Mouse (Mus musculus) stomach, embryonic 16.5 days (tissue): Measurements from ENCODE around the gene Sptbn4. TPM values are rescaled to one million over a fixed set of nuclear protein-coding genes. Genes with fewer than 3 reads are reported as not detected.

Experiments
- ATAC-seq: fragments of 200-750 bp; cut with Nextera tagmentation; 2 replicates; pipeline ENCODE4 v1.8.0; 2017; ENCODE audit warnings: moderate number of reproducible peaks, moderate TSS enrichment; ENCODE audit not compliant: insufficient read depth, low FRiP score
- H3K27ac ChIP-seq: fragments of 300-500 bp; sonication (generic); 2 replicates; pipeline ENCODE4 v1.5.1; 2014; ENCODE audit warnings: low read length
- H3K27me3 ChIP-seq: fragments of 300-500 bp; sonication (generic); 2 replicates; pipeline ENCODE4 v1.6.1; 2014; ENCODE audit warnings: low read length, control low read depth, mixed read lengths; ENCODE audit not compliant: control insufficient read depth, insufficient read depth
- H3K36me3 ChIP-seq: fragments of 300-500 bp; sonication (generic); 2 replicates; pipeline ENCODE4 v1.6.1; 2014; ENCODE audit warnings: low read length; ENCODE audit not compliant: control insufficient read depth, insufficient read depth
- H3K4me1 ChIP-seq: fragments of 300-500 bp; sonication (generic); 2 replicates; pipeline ENCODE4 v1.6.1; 2014; ENCODE audit warnings: low read length, control low read depth, mixed read lengths; ENCODE audit not compliant: control insufficient read depth, insufficient read depth
- H3K4me2 ChIP-seq: fragments of 300-500 bp; sonication (generic); 2 replicates; pipeline ENCODE4 v1.6.1; 2014; ENCODE audit warnings: low read depth, low read length, mixed read lengths
- H3K4me3 ChIP-seq: fragments of 300-500 bp; sonication (generic); replicated peaks from 2 replicates; pipeline ENCODE4 v1.5.1; 2014; ENCODE audit warnings: mild to moderate bottlenecking, low read length
- H3K9ac ChIP-seq: fragments of 300-500 bp; sonication (generic); 2 replicates; pipeline ENCODE4 v1.6.1; 2014; ENCODE audit warnings: low read length
- H3K9me3 ChIP-seq: fragments of 300-500 bp; sonication (generic); replicated peaks from 2 replicates; pipeline ENCODE4 v1.6.1; 2016; ENCODE audit warnings: low read length, control low read depth; ENCODE audit not compliant: control insufficient read depth
- WGBS: fragments of 180-500 bp; shearing (Covaris S2); extraction: QIAGEN DNeasy Blood & Tissue Kit; methylation state at CpG from one replicate; pipeline ENCODE4 v1.1.7; 2014; 5-methylcytosine and 5-hydroxymethylcytosine counted together
- polyA plus RNA-seq: library from polyadenylated mRNA; unstranded; fragments of >200 nt; fragmentation: Nextera tagmentation; extraction: Ambion mirVana; gene quantifications from 2 replicates; pipeline ENCODE4 v1.2.1, GENCODE M21; 2015

The Sptbn4 gene
- polyA plus RNA-seq, 1 experiment from 2014 or later, result 0.50 TPM

GRCm38 (mm10) chr7:27326101-27326880, 121.2 kb downstream of the Sptbn4 start:
- peak overlapping the region; percentile 32; the same call in 1 of the 2 replicates for H3K4me3 ChIP-seq
- H3K4me2 ChIP-seq, result peak overlapping the region; percentile 48
- peaks cover 5% of the 10 kb centered on the region for H3K27me3 ChIP-seq
- ATAC-seq, result no peak
- H3K9me3 ChIP-seq, result no peaks in the 10 kb centered on the region
- 52% methylated on average over 34 of the region's 34 CpGs for WGBS
- peak overlapping the region; percentile 19; the same call in 1 of the 2 replicates for H3K27ac ChIP-seq
- peaks cover 24% of the 10 kb centered on the region for H3K4me1 ChIP-seq
- H3K36me3 ChIP-seq, result peaks cover 17% of the 10 kb centered on the region
- peak overlapping the region; percentile 48; the same call in 1 of the 2 replicates for H3K9ac ChIP-seq

GRCm38 (mm10) chr7:27325697-27326096, 121.8 kb downstream of the Sptbn4 start:
- Histone ChIP-seq H3K4me2 (peak overlapping the region; percentile 48), H3K27ac (peak overlapping the region; percentile 19; the same call in 1 of the 2 replicates), H3K9me3 (no peaks in the 10 kb centered on the region), H3K4me3 (peak overlapping the region; percentile 32), H3K4me1 (peaks cover 24% of the 10 kb centered on the region), H3K27me3 (peaks cover 5% of the 10 kb centered on the region), H3K9ac (peak overlapping the region; percentile 48; the same call in 1 of the 2 replicates), H3K36me3 (peaks cover 17% of the 10 kb centered on the region)
- ATAC-seq, result peak; percentile 59
- 22% methylated on average over 24 of the region's 24 CpGs for WGBS

DNA sequence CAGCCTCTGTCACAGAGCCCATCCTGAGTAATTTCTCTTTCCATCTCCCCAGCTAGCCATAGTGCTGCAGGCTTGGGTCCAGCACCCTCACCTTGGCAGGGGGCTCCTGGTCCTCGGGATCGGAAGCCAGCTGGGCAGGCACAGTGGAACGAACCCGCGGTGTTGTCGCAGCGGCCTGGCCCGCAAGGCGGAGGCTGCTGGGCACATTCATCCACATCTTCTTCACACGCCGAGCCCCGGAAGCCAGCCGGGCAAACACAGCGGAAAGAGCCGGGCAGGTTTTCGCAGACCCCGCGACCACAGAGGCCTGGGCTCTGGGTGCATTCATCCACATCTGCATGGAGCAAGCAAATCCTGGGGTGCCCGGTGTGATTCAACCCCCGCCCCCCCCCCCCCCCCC, 122.6 kb downstream of the Sptbn4 start:
- Histone ChIP-seq H3K9ac (no peak overlapping the region), H3K36me3 (peaks cover 17% of the 10 kb centered on the region), H3K9me3 (no peaks in the 10 kb centered on the region), H3K27me3 (peaks cover 5% of the 10 kb centered on the region), H3K4me2 (no peak overlapping the region), H3K27ac (no peak overlapping the region), H3K4me1 (peaks cover 18% of the 10 kb centered on the region), H3K4me3 (no peak overlapping the region)
- 58% methylated on average over 20 of the region's 20 CpGs for WGBS
- ATAC-seq, result no peak

- no peak overlapping the region for H3K27ac ChIP-seq
- 0 out of 2 replicates have a peak, but pooled peaks cover 5% of the 10 kb centered on the region for H3K27me3 ChIP-seq
- no peak overlapping the region for H3K9ac ChIP-seq
- H3K36me3 ChIP-seq, result peaks cover 17% of the 10 kb centered on the region
- WGBS, result 93% methylated on average over 11 of the region's 11 CpGs
- H3K9me3 ChIP-seq, result no peaks in the 10 kb centered on the region
- no peak overlapping the region for H3K4me2 ChIP-seq
- H3K4me1 ChIP-seq, result peaks cover 10% of the 10 kb centered on the region
- ATAC-seq, result no peak
- H3K4me3 ChIP-seq, result no peak overlapping the region
Observed at GRCm38 (mm10) chr7:27324161-27324560, 123.3 kb downstream of the Sptbn4 start.

DNA sequence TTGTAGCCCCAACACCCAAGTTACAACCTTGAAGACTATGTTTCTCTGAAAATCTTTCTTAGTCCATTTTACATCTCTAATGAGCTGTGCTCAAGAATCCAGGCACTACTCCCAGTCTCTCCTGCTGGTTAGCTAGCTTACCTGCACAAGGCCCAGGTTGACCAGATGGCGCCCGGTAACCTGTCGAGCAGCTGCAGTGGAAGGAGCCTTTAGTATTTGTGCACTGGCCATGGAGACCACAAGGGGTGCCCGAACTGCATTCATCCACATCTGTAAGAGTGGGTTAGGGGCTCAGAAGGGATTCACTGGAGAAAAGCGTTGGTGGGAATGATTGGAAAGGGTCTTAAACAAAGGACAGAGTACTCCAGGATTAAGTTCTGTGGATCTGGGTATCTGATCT, 124.5 kb downstream of the Sptbn4 start:
- ATAC-seq, result no peak
- no peak overlapping the region for H3K9ac ChIP-seq
- no peak overlapping the region for H3K4me2 ChIP-seq
- peaks cover 17% of the 10 kb centered on the region for H3K36me3 ChIP-seq
- no peak overlapping the region for H3K27ac ChIP-seq
- H3K27me3 ChIP-seq, result 0 out of 2 replicates have a peak, but pooled peaks cover 5% of the 10 kb centered on the region
- peaks cover 6% of the 10 kb centered on the region for H3K4me1 ChIP-seq
- 92% methylated on average over 5 of the region's 5 CpGs for WGBS
- no peaks in the 10 kb centered on the region for H3K9me3 ChIP-seq
- no peak overlapping the region for H3K4me3 ChIP-seq

DNA sequence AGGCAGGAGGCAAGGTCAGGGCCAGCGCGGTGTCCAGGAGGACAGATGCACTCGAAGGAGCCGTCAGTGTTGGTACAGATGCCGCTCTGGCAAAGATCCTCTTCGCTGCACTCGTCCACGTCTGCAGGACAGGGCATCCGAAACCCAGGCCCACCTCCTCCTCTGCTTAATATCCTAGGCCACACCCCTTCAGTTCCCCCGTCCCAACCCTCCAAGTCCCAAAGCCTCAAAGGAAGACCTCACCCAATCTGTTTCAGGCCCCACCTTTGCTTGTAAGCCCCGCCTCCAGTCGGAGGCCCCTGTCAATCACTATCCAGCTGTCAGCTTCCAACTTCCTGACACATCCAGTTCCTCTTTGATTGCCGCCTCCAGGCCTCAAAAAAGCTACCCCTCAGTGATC, 125.2 kb downstream of the Sptbn4 start:
- ATAC-seq, result no peak
- peaks cover 6% of the 10 kb centered on the region for H3K4me1 ChIP-seq
- H3K27ac ChIP-seq, result no peak overlapping the region
- H3K9me3 ChIP-seq, result no peaks in the 10 kb centered on the region
- no peak overlapping the region for H3K4me3 ChIP-seq
- H3K27me3 ChIP-seq, result 0 out of 2 replicates have a peak, but pooled peaks cover 5% of the 10 kb centered on the region
- no peak overlapping the region for H3K9ac ChIP-seq
- 32% methylated on average over 13 of the region's 13 CpGs for WGBS
- H3K36me3 ChIP-seq, result peaks cover 14% of the 10 kb centered on the region
- H3K4me2 ChIP-seq, result no peak overlapping the region

GRCm38 (mm10) chr7:27319411-27319810, 128.1 kb downstream of the Sptbn4 start:
- Histone ChIP-seq H3K9ac (no peak overlapping the region), H3K36me3 (peaks cover 10% of the 10 kb centered on the region), H3K4me3 (no peak overlapping the region), H3K27me3 (no peaks in the 10 kb centered on the region), H3K4me2 (no peak overlapping the region), H3K4me1 (no peaks in the 10 kb centered on the region), H3K27ac (no peak overlapping the region), H3K9me3 (peaks cover 2% of the 10 kb centered on the region)
- no peak for ATAC-seq
- 90% methylated on average over 22 of the region's 22 CpGs for WGBS

DNA sequence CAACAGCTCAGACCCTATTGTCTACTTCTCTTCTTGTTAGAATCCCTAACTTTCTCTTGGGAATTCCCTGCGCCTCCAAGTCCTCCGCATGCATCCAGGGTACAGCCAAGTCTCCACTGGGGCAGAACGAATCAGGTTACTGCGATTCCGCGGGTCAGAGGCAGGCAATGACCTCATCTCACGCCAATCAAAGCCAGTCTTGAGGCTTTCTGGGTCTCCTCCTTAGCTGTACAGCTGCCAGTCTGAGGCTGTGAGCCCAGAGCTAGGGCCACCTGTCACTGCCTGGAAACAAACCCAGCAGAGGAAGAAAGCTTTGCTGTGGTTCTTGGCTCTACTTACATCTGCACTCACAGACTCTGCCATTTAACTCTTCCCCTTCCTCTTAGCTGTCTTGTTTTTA, 131.5 kb downstream of the Sptbn4 start:
- Histone ChIP-seq H3K4me3 (no peak overlapping the region), H3K27me3 (no peaks in the 10 kb centered on the region), H3K9me3 (peaks cover 12% of the 10 kb centered on the region), H3K36me3 (peaks cover 20% of the 10 kb centered on the region), H3K9ac (no peak overlapping the region), H3K4me2 (no peak overlapping the region), H3K27ac (no peak overlapping the region), H3K4me1 (0 out of 2 replicates have a peak, but pooled peaks cover under 1% of the 10 kb centered on the region)
- ATAC-seq, result peak; percentile 14; the same call in 1 of the 2 replicates
- WGBS, result 53% methylated on average over 7 of the region's 7 CpGs

- Histone ChIP-seq H3K36me3 (peaks cover 20% of the 10 kb centered on the region), H3K4me3 (no peak overlapping the region), H3K9me3 (peaks cover 12% of the 10 kb centered on the region), H3K4me2 (no peak overlapping the region), H3K9ac (no peak overlapping the region), H3K4me1 (0 out of 2 replicates have a peak, but pooled peaks cover 5% of the 10 kb centered on the region), H3K27me3 (no peaks in the 10 kb centered on the region), H3K27ac (no peak overlapping the region)
- 91% methylated on average over 3 of the region's 3 CpGs for WGBS
- no peak for ATAC-seq
Observed at GRCm38 (mm10) chr7:27314393-27314792, 133.1 kb downstream of the Sptbn4 start.
